Mouse (Mus musculus): ENCODE measurements around the gene Msi2. TPM values are rescaled to one million over a fixed set of nuclear protein-coding genes. Genes with fewer than 3 reads are reported as not detected.
A peak's percentile ranks its signal among the peaks of the same experiment; 100 is the strongest.

The Msi2 gene
- polyA plus RNA-seq, 1 experiment from 2014 or later = 40.1 TPM

DNA sequence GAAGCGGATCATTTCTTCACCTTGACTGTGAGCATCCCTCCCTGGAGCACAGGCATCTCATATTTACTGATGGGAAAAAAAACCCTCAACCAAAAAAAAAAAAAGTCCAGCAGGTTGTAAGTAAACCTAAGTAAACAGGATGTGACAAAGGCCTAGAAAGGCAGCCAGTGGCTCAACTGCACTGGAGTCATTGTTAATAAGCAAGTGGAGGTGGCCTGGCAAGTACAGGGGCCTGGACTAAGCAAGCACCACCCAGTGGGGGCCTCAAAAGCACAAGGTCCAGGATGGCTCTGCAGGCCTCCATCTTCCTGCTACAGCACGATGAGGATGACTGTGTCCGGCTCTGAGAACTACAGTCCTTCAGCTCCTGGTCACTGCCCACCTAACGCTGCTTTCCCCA, 89.1 kb downstream of the Msi2 start:
- peaks cover 12% of the 10 kb centered on the region for H3K4me1 ChIP-seq (replicated peaks; ENCODE audit: control insufficient read depth, insufficient read depth, low read length)

DNA sequence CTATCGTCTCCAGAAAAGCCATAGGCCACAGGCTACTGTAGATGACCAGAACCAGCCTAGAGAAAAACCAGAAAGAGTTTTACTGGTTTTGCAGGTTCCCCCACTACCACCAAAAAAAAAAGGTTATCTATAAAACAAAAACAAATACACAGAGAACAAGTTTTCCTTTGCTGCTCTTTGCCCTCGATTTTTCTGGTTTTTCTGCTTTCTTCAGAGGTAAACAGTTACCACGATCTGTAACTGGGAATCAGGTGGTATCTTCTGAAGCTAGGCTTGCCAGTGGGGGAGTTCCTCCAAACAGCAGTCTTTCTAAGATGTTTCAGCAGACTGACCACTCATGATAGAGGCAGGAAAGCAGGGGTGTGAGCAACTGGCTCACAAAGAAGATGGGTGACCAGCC, 89.6 kb downstream of the Msi2 start:
- H3K27ac ChIP-seq (ENCODE audit: low read depth, low read length) = peak overlapping the region; percentile 83
- WGBS = 81% methylated on average over 3 of the region's 3 CpGs
- H3K9ac ChIP-seq (ENCODE audit: low read depth, low read length) = no peak overlapping the region

More for the DNA sequence above, 89.1 kb downstream of the Msi2 start:
- no peaks in the 10 kb centered on the region for H3K9me3 ChIP-seq (ENCODE audit: control insufficient read depth, low read length)
- no peak overlapping the region for H3K4me3 ChIP-seq (ENCODE audit: low read depth, low read length)
- no peak overlapping the region for H3K4me2 ChIP-seq (replicated peaks; ENCODE audit: low read depth, low read length)
- ATAC-seq (ENCODE audit: low FRiP score) (0 out of 2 replicates have a peak, but pooled peaks have one; percentile 6), DNase-seq (ENCODE audit: low spot score) (no peak)
- no peaks in the 10 kb centered on the region for H3K27me3 ChIP-seq (ENCODE audit: control insufficient read depth, insufficient read depth, low read length)
- 58% methylated on average over 4 of the region's 4 CpGs for WGBS
- peak overlapping the region; percentile 83 for H3K27ac ChIP-seq (ENCODE audit: low read depth, low read length)
- H3K9ac ChIP-seq (ENCODE audit: low read depth, low read length) = 0 out of 2 replicates have a peak overlapping the region, but pooled peaks have one; percentile 23
- H3K36me3 ChIP-seq (ENCODE audit: control insufficient read depth, insufficient read depth, low read length) = no peaks in the 10 kb centered on the region

DNA sequence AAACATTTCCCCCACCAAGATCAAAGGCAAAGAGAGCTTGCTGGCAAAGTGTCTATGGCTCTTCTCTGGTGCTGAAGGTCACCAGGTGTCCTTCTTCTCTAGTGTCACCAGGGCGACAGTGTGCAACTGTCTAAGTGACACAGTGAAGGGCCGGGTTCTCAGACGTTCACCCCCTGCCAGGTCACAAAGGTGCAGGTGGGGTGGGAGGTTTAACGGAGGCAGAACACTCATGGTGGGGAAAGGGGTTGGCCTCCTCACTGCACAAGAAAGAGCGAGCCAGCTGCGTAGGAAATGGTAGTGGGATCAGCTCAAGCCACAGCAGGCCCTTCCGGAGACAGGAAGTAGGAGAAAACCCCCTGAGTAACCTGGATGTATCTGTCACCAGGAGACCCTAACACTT, 91.0 kb downstream of the Msi2 start:
- no peak overlapping the region for H3K4me3 ChIP-seq (ENCODE audit: low read depth, low read length)
- DNase-seq (ENCODE audit: low spot score) (no peak), ATAC-seq (ENCODE audit: low FRiP score) (no peak)
- H3K27me3 ChIP-seq (ENCODE audit: control insufficient read depth, insufficient read depth, low read length) = no peaks in the 10 kb centered on the region
- 57% methylated on average over 7 of the region's 7 CpGs for WGBS
- H3K9ac ChIP-seq (ENCODE audit: low read depth, low read length) = no peak overlapping the region
- H3K9me3 ChIP-seq (ENCODE audit: control insufficient read depth, low read length) = no peaks in the 10 kb centered on the region
- H3K4me1 ChIP-seq (replicated peaks; ENCODE audit: control insufficient read depth, insufficient read depth, low read length) = peaks cover 12% of the 10 kb centered on the region
- H3K4me2 ChIP-seq (replicated peaks; ENCODE audit: low read depth, low read length) = no peak overlapping the region
- H3K36me3 ChIP-seq (ENCODE audit: control insufficient read depth, insufficient read depth, low read length) = no peaks in the 10 kb centered on the region
- H3K27ac ChIP-seq (ENCODE audit: low read depth, low read length) = peak overlapping the region; percentile 17; the same call in 1 of the 2 replicates

More for the DNA sequence above, 89.6 kb downstream of the Msi2 start:
- Histone ChIP-seq H3K4me3 (ENCODE audit: low read depth, low read length) (no peak overlapping the region), H3K4me2 (replicated peaks; ENCODE audit: low read depth, low read length) (no peak overlapping the region), H3K9me3 (ENCODE audit: control insufficient read depth, low read length) (no peaks in the 10 kb centered on the region), H3K27me3 (ENCODE audit: control insufficient read depth, insufficient read depth, low read length) (no peaks in the 10 kb centered on the region), H3K36me3 (ENCODE audit: control insufficient read depth, insufficient read depth, low read length) (no peaks in the 10 kb centered on the region), H3K4me1 (replicated peaks; ENCODE audit: control insufficient read depth, insufficient read depth, low read length) (peaks cover 12% of the 10 kb centered on the region)
- DNase-seq (ENCODE audit: low spot score) = no peak
- ATAC-seq (ENCODE audit: low FRiP score) = no peak

DNA sequence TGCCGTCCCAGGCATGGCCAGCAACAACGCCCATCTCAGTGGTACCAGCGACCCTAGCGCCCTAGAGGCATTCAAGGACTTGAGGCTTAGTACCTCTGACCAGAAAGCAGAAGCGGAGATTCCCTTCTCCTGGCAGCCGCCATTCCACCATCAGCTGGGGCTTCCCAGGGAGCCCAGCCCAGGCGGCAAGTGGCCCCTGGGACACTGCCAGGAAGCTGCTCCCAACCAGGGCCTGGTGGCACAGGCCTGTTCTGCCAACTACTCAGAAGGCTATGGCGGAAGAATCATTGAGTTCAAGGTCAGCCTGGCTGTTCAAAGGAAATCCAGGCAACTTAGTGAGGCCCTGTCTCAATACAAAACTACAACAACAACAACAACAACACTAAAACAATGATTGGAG, 91.7 kb downstream of the Msi2 start:
- Histone ChIP-seq H3K4me2 (replicated peaks; ENCODE audit: low read depth, low read length) (no peak overlapping the region), H3K4me3 (ENCODE audit: low read depth, low read length) (no peak overlapping the region), H3K4me1 (replicated peaks; ENCODE audit: control insufficient read depth, insufficient read depth, low read length) (peaks cover 15% of the 10 kb centered on the region), H3K9me3 (ENCODE audit: control insufficient read depth, low read length) (no peaks in the 10 kb centered on the region), H3K9ac (ENCODE audit: low read depth, low read length) (no peak overlapping the region), H3K36me3 (ENCODE audit: control insufficient read depth, insufficient read depth, low read length) (no peaks in the 10 kb centered on the region), H3K27me3 (ENCODE audit: control insufficient read depth, insufficient read depth, low read length) (no peaks in the 10 kb centered on the region), H3K27ac (ENCODE audit: low read depth, low read length) (no peak overlapping the region)
- no peak for DNase-seq (ENCODE audit: low spot score)
- 75% methylated on average over 8 of the region's 8 CpGs for WGBS
- no peak for ATAC-seq (ENCODE audit: low FRiP score)

DNA sequence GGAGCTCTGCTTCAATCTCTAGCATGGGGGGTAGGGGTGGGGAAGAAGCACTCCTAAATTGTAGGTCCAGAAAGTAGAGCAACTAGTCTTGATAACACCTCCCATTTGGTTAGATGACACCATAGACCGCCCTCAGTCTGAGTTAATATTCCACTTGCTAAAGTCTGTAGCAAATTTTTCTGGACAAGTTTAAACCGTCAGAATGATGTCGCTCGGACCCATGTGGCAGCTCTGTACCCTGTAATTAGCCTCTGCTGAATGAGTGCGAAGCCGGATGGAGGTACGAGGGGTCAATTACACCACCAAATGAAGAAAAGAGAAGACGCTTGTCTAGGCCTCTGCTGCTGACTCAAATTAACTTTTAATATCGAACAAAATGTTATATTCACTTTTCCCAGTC, 92.3 kb downstream of the Msi2 start:
- Histone ChIP-seq H3K4me3 (ENCODE audit: low read depth, low read length) (no peak overlapping the region), H3K27me3 (ENCODE audit: control insufficient read depth, insufficient read depth, low read length) (no peaks in the 10 kb centered on the region), H3K9me3 (ENCODE audit: control insufficient read depth, low read length) (no peaks in the 10 kb centered on the region), H3K36me3 (ENCODE audit: control insufficient read depth, insufficient read depth, low read length) (no peaks in the 10 kb centered on the region), H3K4me1 (replicated peaks; ENCODE audit: control insufficient read depth, insufficient read depth, low read length) (peaks cover 15% of the 10 kb centered on the region), H3K9ac (ENCODE audit: low read depth, low read length) (no peak overlapping the region), H3K27ac (ENCODE audit: low read depth, low read length) (peak overlapping the region; percentile 6; the same call in 1 of the 2 replicates), H3K4me2 (replicated peaks; ENCODE audit: low read depth, low read length) (no peak overlapping the region)
- whole genome bisulfite sequencing = 83% methylated on average over 9 of the region's 9 CpGs
- ATAC-seq (ENCODE audit: low FRiP score) (no peak), DNase-seq (ENCODE audit: low spot score) (no peak)

DNA sequence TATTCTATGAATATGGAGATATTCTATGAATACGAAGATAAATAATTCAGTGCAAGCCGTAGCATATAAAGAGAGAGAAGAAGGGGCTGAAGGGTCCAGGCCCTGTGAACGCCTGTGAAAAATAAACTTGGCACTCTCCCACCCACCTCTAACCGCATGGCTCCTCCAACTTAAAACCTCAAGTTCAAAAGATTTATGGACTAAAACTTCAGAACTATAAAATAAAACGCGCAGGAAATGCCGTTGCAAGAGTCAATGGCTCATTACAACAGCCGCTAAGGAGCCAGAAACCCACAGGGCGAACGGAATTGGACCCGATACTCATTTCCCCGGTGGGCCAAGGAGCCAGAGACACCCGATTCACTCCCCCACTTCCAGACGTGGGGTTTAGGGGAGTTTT, 93.2 kb downstream of the Msi2 start:
- ATAC-seq (ENCODE audit: low FRiP score) = no peak
- H3K4me1 ChIP-seq (replicated peaks; ENCODE audit: control insufficient read depth, insufficient read depth, low read length) = peaks cover 20% of the 10 kb centered on the region
- WGBS = 85% methylated on average over 14 of the region's 14 CpGs
- no peak overlapping the region for H3K4me3 ChIP-seq (ENCODE audit: low read depth, low read length)
- no peaks in the 10 kb centered on the region for H3K36me3 ChIP-seq (ENCODE audit: control insufficient read depth, insufficient read depth, low read length)
- H3K9me3 ChIP-seq (ENCODE audit: control insufficient read depth, low read length) = no peaks in the 10 kb centered on the region
- H3K27me3 ChIP-seq (ENCODE audit: control insufficient read depth, insufficient read depth, low read length) = no peaks in the 10 kb centered on the region
- DNase-seq (ENCODE audit: low spot score) = no peak
- no peak overlapping the region for H3K4me2 ChIP-seq (replicated peaks; ENCODE audit: low read depth, low read length)
- H3K9ac ChIP-seq (ENCODE audit: low read depth, low read length) = no peak overlapping the region
- H3K27ac ChIP-seq (ENCODE audit: low read depth, low read length) = no peak overlapping the region

DNA sequence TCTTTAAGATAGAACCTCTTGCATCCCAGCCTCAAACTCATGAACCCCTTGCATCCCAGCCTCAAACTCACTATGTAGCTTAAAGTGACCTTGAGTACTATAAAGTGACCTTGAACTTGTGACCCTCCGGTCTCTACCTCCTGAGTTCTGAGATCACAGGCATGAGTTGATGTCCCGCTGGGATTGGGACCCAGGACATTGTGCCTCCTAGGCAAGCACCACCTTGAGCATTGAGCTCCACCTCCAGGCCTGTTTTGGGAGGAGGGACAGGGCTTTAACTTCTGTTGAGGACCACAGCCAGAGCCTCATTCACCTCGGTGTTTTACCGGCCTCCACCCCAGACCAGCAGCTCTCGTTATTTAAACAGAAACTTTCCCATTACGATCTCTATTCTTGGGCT, 93.7 kb downstream of the Msi2 start:
- Histone ChIP-seq H3K27me3 (ENCODE audit: control insufficient read depth, insufficient read depth, low read length) (no peaks in the 10 kb centered on the region), H3K9me3 (ENCODE audit: control insufficient read depth, low read length) (no peaks in the 10 kb centered on the region), H3K27ac (ENCODE audit: low read depth, low read length) (no peak overlapping the region), H3K4me1 (replicated peaks; ENCODE audit: control insufficient read depth, insufficient read depth, low read length) (peaks cover 23% of the 10 kb centered on the region), H3K9ac (ENCODE audit: low read depth, low read length) (no peak overlapping the region), H3K36me3 (ENCODE audit: control insufficient read depth, insufficient read depth, low read length) (no peaks in the 10 kb centered on the region), H3K4me3 (ENCODE audit: low read depth, low read length) (no peak overlapping the region), H3K4me2 (replicated peaks; ENCODE audit: low read depth, low read length) (no peak overlapping the region)
- DNase-seq (ENCODE audit: low spot score) (no peak), ATAC-seq (ENCODE audit: low FRiP score) (no peak)
- WGBS = 85% methylated on average over 6 of the region's 6 CpGs

DNA sequence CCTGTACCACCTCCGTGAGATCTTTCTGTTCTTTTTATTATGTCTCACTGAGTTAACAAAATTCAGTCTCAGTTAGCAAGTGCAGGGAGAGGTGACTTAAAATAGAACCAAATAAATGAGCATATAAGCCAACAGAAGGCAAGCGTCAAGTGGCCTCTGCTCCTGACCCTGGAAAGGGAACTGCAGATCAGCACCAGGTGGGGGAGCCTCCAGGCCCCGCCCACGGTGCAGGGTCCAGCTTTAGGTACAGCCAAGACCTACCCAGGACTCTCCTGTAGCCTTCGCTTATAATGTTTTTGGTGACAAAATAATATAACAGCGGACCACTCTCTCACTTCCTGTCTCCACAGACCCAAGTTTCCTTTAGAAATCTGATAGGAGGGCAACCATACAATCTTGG, 94.6 kb downstream of the Msi2 start:
- Histone ChIP-seq H3K27ac (ENCODE audit: low read depth, low read length) (no peak overlapping the region), H3K9ac (ENCODE audit: low read depth, low read length) (no peak overlapping the region), H3K4me1 (replicated peaks; ENCODE audit: control insufficient read depth, insufficient read depth, low read length) (peaks cover 22% of the 10 kb centered on the region), H3K4me2 (replicated peaks; ENCODE audit: low read depth, low read length) (no peak overlapping the region), H3K36me3 (ENCODE audit: control insufficient read depth, insufficient read depth, low read length) (no peaks in the 10 kb centered on the region), H3K4me3 (ENCODE audit: low read depth, low read length) (no peak overlapping the region), H3K27me3 (ENCODE audit: control insufficient read depth, insufficient read depth, low read length) (no peaks in the 10 kb centered on the region), H3K9me3 (ENCODE audit: control insufficient read depth, low read length) (no peaks in the 10 kb centered on the region)
- DNase-seq (ENCODE audit: low spot score) (no peak), ATAC-seq (ENCODE audit: low FRiP score) (no peak)
- WGBS = 80% methylated on average over 6 of the region's 6 CpGs

DNA sequence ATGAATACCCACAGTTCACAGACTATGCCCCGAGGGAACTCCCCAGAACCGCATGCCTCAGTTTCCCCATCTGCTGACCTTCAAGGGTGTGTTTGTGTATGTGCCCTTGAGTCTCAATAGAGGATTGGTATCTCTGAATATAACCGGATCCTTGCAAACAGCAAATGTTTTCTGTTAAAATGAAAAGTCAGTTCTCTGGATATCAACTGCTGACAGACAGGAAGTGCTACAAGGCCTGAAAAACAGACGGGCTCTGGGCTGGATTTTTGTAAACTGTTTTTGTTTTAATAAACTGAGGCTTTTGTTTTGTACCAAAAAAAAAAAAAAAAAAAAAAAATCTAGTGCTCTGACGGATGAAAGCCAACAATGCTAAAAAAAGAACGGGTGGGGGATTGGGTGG, 95.8 kb downstream of the Msi2 start:
- H3K27me3 ChIP-seq (ENCODE audit: control insufficient read depth, insufficient read depth, low read length) = no peaks in the 10 kb centered on the region
- WGBS = 52% methylated on average over 6 of the region's 6 CpGs
- no peak overlapping the region for H3K9ac ChIP-seq (ENCODE audit: low read depth, low read length)
- ATAC-seq (ENCODE audit: low FRiP score) = no peak
- H3K4me3 ChIP-seq (ENCODE audit: low read depth, low read length) = no peak overlapping the region
- H3K4me1 ChIP-seq (replicated peaks; ENCODE audit: control insufficient read depth, insufficient read depth, low read length) = peaks cover 23% of the 10 kb centered on the region
- H3K27ac ChIP-seq (ENCODE audit: low read depth, low read length) = 0 out of 2 replicates have a peak overlapping the region, but pooled peaks have one; percentile 43
- H3K4me2 ChIP-seq (replicated peaks; ENCODE audit: low read depth, low read length) = no peak overlapping the region
- H3K9me3 ChIP-seq (ENCODE audit: control insufficient read depth, low read length) = no peaks in the 10 kb centered on the region
- DNase-seq (ENCODE audit: low spot score) = no peak
- no peaks in the 10 kb centered on the region for H3K36me3 ChIP-seq (ENCODE audit: control insufficient read depth, insufficient read depth, low read length)

All from hindbrain, embryonic 11.5 days (tissue).